Mouse (Mus musculus) brain, embryonic 14.5 days (tissue): ENCODE measurements at regions not wholly inside any gene's neighbourhood (a gene's known extent, or its start where the extent isn't known, plus 50 kb on each side); places are given as distances from the start of the nearest gene placed in this dataset.
A peak's percentile ranks its signal among the peaks of the same experiment; 100 is the strongest.

Experiments
- DNase-seq: peaks from one replicate; pipeline ENCODE4 v3.0.0-alpha.2; 2011; ENCODE audit warnings: low read depth
- CTCF ChIP-seq: fragments of 200-500 bp; IDR thresholded peaks from 2 replicates; pipeline ENCODE4 v1.5.1; 2012; ENCODE audit warnings: inconsistent platforms, mild to moderate bottlenecking, moderate library complexity, borderline replicate concordance; ENCODE audit not compliant: insufficient read depth, insufficient read length; ENCODE audit errors: extremely low read depth
- POLR2A ChIP-seq: fragments of 200-500 bp; IDR thresholded peaks from 2 replicates; pipeline ENCODE4 v1.6.1; 2012; ENCODE audit warnings: mild to moderate bottlenecking, inconsistent platforms, borderline replicate concordance; ENCODE audit not compliant: poor library complexity, insufficient read depth, insufficient read length, severe bottlenecking; ENCODE audit errors: extremely low read depth

DNA sequence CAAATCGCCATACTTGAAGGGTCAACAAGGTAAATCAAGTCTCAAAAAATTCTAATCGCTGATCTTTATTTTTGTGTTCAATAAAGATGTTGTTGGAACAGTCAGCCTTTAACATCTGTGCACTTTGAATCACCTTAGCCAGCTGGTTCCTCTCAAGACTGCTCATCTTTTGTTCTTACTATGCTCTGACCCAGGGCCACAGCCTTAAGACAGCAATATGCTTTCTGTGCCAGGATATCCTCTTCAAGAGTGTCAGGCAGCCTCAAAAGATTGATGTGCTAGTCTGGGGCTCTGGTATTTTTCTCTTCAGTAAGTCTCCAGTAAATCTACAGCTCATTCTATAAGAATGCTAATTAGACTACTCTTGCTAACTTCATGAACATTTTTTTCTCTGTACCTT is 199.9 kb downstream of the Dph6 start:
- no peak for TF ChIP-seq CTCF
- TF ChIP-seq POLR2A, result no peak
- DNase-seq, result no peak

GRCm38 (mm10) chr2:114450185-114450584 is 204.6 kb downstream of the Dph6 start:
- TF ChIP-seq POLR2A (no peak), CTCF (no peak)
- peak; percentile 28 for DNase-seq

GRCm38 (mm10) chr2:114443801-114444200 is 211.0 kb downstream of the Dph6 start:
- no peak for DNase-seq
- TF ChIP-seq CTCF (no peak), POLR2A (no peak)

- peak; percentile 62 for DNase-seq
- TF ChIP-seq POLR2A (no peak), CTCF (no peak)
Measured at GRCm38 (mm10) chr2:114440943-114441342, 213.8 kb downstream of the Dph6 start.

DNA sequence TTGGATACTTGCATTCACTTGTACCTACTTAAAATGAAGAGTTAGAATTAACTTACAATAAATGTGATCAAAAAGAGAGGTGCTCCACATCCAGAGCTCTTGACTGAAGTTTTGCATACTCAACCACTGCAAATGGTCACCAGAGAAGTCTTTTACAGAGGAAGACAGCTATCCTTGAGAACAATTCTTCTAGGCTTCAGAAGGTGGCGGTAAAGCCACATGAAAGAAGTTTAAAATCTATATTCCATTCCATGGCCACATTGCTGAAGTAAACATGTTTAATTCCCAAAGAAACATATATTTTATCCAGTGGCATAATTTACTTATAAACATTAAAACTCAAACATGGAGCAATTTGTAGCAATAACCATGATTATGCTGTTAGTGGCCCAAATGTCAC is 215.1 kb downstream of the Dph6 start:
- no peak for TF ChIP-seq POLR2A
- TF ChIP-seq CTCF, result peak; percentile 23; the same call in 1 of the 2 replicates
- peak; percentile 85 for DNase-seq

GRCm38 (mm10) chr2:114438048-114438447 is 216.7 kb downstream of the Dph6 start:
- no peak for DNase-seq
- TF ChIP-seq CTCF (no peak), POLR2A (no peak)

DNA sequence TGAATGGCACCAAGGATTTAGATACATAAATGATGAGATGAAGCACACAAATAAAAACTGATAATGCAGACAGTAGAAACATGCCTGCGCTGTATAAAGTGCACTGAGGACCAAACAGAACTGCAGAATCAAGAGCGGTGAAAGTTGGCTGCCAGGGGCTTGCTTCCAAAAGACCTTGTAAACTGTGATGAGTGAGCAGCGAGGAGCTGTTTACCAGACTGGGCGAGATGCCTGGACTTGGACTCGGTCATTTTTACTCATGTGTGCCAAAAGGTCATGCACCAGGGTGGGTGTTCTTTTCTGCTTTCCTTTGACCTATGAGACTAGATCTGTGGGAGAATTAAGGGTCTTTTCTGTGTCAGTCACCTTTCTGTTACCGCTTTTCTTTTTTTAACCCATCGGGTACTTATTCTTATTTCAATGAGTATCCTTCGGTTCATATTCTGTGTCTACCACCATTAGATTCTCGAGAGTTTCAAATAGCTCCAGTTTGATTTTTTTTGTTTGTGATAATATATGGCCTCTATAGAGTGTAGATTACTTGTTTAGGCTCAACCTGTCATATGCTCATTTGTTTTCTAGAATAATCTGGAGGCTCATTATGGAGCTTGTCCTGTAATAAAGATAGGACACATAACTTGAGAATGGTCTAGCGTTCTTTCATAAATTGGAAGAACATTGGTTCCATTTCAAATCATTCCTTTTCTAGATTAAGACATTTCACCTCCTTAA is 226.3 kb upstream of the Zfp770 start:
- peak; percentile 16 for DNase-seq
- TF ChIP-seq POLR2A (no peak), CTCF (no peak)

GRCm38 (mm10) chr2:114419346-114419745 is 218.1 kb upstream of the Zfp770 start:
- no peak for TF ChIP-seq POLR2A
- TF ChIP-seq CTCF, result no peak
- no peak for DNase-seq

GRCm38 (mm10) chr2:114413013-114413412 is 211.7 kb upstream of the Zfp770 start:
- no peak for TF ChIP-seq POLR2A
- no peak for TF ChIP-seq CTCF
- DNase-seq, result no peak

GRCm38 (mm10) chr2:114411940-114412715 is 210.9 kb upstream of the Zfp770 start:
- peak; percentile 72 for DNase-seq
- TF ChIP-seq POLR2A, result no peak
- no peak for TF ChIP-seq CTCF

- TF ChIP-seq CTCF (no peak), POLR2A (no peak)
- peak; percentile 85 for DNase-seq
Measured at GRCm38 (mm10) chr2:114410717-114411116, 209.4 kb upstream of the Zfp770 start.
